Mouse (Mus musculus) right cerebral cortex, adult 18-20 months (tissue): ENCODE measurements at regions not wholly inside any gene's neighbourhood (a gene's known extent, or its start where the extent isn't known, plus 50 kb on each side); places are given as distances from the start of the nearest gene placed in this dataset.

ENCODE experiments used
- DNase-seq: peaks from one replicate; pipeline ENCODE4 v3.0.0; 2022; ENCODE audit warnings: mixed read lengths

DNA sequence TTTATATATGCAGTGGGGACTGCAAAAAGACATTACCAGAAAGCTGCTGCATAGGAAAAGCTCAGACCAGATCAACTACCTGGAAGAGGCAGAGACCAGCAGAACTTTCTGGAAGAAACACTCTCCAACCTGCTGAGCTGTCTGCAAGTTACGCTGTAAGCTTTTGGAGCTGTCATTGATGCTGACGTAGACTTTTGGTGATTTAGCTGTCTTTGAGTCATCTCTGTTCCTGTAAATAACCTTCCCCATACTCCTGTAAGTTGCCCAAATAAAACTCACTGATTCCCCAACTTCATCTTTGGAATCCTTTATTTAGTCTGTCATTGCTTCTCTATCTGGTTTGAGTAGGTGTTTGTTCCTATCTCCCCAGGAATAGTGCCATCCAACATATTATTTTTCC lies 218.5 kb upstream of the Gbe1 start:
- no peak for DNase-seq

DNA sequence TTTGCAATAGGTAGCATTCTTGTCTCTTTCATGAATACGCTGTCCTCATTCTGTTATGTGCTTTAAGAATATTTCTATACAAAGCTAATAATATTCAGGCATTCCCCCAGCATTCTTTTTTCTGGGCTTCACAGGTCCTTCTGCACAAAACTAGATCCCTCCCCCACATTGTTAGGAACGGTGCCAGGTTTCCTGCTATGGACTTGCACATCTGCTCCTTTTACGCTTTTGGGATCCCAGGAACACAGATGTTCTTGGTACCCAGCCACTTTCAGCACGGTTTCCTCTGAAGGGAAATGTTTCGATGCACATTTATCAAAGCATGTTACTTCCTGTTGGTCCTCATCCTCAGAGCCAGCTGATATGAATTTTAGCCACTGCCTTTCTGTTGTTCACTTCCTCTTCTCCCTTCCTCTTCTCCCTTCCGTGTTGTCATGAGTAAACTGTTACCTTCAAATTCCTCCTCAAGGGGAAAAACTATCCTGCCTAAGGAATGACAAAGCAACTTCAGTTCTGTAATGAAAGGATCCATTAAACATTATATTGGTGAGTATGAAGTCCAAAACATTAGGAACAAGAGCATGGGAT lies 209.9 kb upstream of the Gbe1 start:
- peak; percentile 8 for DNase-seq

DNA sequence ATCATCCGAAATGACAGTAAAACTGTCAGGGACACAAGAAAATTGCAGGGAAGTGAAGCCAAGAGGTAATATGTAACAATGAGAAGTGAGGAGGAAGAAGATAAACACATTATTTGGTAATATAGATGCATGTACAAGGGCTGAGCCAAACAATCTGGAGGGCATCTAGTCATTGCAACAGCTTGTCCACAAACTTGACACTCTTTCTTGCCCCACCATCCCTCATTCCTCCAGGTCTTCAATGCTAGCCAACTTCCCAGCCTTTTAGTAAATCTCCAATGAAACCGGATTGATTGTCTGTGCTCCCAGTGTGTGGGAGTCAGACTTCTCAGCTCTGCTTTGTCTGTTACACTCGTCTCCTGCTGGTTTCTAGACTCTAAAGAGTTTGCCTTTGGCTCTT lies 172.3 kb upstream of the Gbe1 start:
- no peak for DNase-seq

DNA sequence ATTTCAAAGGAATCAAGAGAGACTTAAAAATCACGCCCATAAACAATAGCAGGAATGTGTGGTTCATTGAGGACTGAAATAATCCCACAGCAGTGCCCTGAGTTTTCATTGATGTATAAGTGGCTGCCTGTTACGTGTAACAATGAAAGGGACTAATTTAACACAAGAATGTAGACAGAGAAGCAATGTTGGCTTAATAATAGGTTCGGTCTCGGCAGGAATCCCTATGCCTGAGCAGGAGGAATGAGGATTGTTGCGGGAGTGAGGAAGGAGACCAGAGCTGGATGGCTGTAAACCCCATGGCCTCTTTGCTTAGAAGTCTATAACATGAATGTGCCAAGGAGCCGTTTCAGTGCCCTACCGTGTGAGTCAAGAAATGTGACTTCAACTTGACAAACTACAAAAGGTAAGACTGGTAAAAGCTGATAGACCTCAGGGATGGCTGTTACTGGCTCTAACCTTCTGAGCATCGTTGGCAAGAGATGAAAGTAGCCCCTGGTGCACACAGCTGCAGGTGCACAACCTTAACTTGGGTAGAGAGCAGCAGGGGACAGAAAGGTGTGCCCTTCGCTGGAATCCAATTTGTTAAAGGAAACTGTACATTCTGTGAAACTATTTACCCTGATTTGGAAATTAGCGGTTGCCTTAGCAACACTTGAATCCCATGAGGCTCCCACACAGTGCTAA lies 165.9 kb upstream of the Gbe1 start:
- peak; percentile 2 for DNase-seq

DNA sequence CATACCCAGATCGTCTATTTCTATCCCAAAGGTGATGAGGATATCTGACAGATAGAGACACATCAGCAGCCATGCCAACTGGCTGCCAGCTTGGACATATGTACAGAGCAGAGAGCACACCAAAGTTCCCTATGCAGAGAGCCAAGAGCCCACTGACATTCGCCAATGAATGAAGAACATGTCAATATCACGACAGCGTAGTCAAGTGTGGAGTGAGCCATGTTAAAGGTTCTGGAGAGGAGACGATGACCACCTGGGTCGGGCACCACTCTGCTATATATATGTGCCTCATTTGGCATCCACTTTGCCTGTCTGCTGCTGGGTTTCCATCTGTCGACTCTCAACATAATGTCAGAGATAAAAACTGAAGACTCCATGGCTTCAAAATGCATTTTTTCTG lies 159.2 kb upstream of the Gbe1 start:
- no peak for DNase-seq

DNA sequence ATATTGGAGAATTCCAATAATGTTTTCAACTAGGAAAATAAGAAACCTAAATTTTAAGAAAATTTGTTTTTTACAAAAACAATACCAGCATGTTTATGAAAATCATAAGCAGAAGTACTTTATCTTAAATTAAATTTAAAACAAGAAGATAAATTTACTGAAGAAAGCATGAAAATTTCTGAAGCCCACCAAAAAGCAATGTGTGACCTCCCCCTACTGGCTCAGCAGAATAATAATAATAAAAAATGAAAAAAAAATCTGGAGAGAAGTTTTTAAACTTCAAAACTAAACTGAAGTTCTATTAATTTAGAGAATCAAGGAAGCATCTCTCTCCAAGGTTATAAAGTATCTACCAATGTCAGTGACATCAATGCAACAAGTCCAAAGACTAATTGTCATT lies 153.2 kb upstream of the Gbe1 start:
- no peak for DNase-seq

DNA sequence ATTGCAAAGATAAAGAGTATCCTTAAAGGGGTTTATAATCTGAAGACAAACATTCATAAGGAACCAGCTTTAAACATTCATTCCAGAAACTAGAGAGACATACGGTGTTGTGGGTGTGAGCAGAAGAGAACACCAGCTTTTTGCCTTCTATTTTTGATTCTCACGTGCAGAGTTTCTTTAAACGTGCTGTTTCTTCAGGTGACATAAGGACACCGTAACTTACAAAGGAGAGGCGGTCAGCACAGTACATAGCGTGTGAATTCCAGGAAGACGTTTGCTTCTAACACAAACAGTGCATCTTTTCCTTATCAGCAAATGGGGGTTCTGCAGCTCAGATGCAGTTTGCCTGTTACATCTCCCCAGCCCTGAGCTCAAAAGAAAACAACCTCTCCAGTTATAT lies 138.6 kb upstream of the Gbe1 start:
- peak; percentile 40 for DNase-seq

DNA sequence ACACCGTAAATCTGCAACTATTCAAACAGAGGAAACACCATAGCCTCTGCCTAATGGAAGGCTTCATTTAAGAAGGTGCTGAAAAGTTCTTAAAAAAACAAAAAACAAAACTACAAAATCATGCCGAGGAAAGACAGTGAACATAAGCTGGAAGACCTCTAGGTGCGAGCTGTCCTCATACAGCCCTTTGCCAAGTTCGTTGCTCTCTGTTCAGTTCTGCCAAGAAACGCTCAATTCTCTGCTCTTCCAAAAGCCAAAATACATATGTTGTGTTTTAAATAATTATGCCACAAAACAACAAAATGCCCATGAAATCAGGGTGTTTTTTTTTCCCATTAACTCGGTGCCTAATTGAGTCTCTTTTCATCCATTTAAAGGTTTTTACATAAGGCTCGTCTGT lies 134.8 kb upstream of the Gbe1 start:
- DNase-seq, result no peak

DNA sequence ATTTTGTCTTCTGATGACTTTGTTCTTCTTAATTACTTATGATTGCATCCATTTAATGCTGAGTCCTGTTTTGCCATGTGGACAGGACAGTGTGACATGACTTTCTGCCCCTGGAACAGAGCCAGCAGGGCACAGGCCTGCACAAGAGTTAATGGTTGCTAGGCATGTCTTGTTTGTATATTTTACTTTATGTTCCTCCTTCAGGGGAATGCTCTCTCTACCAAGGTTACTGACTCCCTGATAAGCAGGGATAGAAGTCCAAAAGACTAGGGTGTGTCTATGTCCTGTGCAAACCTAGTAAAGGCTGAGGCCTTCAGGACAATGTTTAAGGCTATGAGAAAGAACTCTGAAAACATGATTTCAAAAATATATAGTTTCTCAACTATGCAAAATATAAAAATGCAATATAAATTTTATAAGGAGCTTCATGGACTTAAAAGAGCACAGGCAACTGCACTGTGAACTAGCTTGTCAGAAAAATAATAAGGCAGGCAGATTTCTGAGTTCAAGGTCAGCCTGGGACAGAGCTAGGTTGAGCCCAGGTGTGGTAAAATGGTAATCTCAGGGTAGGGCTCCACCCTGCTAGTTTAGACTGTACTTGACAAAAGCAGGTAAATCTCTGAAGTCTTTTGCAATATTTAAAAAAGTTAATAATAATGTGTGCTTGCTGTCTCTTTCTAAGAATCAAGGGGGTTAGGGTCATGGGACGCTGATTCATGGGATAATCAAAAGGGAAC lies 99.7 kb upstream of the Gbe1 start:
- no peak for DNase-seq

DNA sequence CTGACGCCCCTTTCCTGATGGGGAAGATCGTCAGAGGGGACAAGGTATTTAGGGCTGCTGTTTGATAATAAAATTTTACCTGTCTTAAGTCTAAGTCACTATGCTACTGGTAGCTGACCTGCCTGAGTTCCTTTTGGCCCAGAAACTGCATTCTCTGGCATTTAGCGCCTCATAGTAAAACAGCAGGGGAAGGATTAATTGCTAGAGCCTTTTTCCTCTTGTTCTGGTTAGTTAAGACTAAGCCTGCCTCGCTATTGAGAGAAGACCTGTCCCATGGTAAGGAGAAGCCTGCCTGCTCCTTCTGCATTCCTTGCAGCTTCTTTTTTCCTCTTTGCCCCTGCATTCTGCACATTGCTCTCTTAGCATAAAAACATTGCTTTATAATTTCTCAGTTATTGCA lies 98.9 kb upstream of the Gbe1 start:
- DNase-seq, result no peak

DNA sequence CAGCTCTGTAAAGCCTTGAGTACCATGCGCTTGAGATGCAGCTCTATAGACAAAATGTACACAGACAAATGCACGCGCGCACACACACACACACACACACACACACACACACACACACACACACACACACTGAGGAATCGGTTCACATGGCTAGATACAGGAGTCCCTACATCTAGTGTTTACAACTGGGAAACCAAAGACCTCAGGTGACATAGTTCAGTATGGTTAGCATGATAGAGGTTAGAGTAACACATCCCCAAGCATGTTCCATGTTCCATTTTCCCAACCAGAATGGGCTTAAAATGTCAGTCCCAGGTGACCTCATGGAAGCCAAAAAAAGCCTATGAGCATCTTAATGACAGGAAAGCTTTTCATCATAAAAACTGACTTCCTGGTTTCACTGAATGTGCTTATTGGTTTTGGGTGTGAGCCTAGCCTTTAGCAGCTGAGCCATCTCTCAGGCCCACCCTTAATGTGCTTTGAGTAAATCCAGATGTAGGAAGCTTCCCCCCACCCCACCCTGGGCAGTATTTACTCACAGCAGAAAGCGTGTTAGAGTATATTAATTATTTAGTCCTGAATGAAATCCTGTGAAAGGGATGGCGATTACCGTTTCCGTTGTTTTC lies 86.0 kb upstream of the Gbe1 start:
- DNase-seq, result no peak

DNA sequence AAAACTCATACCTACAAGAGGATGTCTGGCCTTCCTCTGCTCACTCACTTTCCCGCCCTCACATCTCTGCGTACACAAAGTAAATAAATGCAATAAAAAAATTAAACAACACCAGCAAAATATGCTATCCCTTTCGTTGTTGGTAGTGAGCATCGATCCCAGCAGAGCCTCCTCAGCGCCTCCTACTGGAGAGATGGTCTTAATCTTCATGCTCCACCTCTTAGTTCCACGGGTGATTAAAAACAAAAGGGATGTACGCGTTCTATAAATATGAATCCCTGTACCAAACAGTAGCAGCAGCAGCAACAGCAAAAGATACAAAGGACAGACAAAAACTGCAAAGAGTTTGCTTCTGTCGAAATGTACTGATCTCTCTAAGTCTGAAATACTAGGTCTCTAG lies 81.0 kb upstream of the Gbe1 start:
- DNase-seq, result no peak

DNA sequence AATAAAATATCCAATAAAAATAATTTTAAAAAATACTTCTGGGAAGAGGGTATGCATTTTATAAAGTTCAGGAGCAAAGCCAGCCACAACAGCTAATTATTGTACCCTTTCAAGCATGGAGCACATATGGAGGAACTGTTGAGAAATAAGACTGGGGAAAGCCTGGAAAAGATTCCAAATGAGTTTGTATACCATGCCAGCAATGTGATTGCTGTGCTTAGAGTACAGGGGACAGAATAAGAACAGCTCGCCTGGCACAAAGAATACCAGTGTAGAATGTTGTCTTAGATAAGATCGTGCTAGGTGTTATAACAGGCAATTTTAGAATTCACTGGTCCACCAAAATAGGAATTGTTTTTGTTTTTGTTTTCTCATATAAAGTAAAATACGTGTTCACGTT lies 78.6 kb upstream of the Gbe1 start:
- no peak for DNase-seq

DNA sequence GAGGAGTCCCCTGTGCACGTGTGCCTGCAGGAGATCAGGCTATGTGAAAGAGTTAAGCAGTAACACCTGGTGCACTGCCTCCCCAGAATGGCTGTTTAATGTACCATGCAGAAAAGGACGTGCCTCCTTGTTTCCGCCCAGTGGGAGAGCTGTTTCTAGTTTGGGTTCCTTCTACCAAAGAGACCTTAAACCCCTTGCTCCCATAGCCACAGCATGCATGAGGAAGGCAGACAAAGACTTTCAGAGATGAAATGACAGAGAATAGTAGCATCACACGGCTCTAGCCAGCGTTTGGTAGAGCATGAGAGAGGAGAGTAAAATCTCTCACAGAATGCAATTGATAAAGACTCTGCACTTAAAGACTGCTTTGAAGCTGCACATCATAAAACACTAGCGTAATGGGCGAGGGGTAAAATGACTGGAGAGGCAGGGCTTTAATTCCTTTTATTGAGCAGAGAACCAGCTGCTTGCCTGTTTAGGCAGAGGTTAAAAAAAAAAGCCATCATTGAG lies 74.3 kb upstream of the Gbe1 start:
- DNase-seq, result no peak

DNA sequence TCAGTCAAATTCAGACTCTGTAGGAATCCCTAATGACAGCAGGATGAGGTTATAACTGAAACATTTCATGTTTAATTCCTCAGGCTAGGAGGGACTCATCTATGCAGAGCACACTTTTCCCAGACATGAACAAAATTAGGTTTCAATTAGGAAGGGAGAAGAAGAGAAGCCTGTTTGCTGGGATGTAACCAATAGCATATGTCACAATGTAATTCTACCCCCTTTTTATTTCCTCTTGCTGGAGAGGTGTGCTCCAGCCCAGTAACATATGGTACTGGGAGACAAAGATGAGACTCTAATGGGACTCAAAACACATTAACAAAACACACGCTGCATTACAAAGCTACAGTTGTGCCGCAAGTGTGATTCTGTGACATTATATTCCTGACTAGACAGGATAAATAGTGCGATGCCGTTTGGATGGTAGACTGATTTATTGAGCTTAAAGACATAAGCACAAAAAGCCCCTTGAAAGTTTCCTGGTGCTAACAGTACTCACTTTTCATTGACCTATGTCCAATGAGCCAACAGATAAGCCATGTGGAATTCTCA lies 69.5 kb upstream of the Gbe1 start:
- no peak for DNase-seq

DNA sequence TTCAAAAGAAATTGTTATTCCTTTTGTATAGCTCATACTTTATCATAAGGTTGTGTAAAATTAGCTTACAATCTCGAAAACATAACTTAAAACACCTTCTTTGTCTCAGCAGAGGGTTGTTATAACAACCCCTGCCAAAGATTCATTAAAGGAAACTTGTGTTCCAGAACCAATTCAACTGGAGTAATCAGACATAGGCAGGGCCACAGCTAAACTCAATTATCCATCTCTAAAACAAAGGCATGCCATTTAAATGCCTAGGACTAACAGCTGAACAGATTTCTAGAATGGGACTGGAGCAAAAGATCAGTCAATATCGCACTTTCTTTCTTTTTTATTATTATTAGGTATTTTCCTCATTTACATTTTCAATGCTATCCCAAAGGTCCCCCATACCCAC lies 68.8 kb upstream of the Gbe1 start:
- no peak for DNase-seq

DNA sequence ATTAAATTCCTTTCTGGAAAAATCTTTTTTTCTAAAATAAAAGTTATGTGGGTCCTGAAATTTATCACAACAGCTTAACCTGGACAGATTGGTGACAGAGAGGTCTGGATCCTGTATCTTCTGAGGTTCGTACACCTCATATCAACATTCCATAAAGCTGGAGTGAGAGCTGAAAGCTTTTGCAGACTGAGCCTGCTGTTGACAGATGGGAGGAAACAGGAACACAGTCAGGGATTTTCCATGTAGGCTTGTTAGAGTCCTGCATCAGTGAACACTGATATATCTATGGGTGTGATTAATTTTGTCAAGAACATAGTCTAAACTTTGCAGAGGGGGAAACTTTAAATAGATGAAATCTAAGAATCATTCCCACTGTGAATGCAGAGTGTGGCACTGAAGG lies 54.4 kb upstream of the Gbe1 start:
- DNase-seq, result no peak

DNA sequence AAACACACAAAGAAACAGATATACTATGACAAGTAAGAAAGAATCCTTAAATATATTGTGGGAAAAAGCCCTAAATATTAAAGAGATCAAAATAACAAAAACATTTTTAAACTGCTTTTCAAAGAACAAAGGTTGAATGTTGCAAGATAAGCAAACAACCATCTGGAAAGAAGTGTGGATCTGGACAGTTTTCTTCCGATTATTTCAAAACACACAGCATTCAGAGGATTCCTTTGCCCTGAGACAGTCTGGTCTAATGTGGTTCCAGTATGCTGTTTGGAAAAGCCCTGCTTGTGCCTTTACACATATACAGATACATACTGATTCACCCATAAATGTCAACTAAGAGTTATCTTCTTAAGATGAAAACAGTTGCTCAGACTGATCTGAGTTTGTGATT lies 53.6 kb upstream of the Gbe1 start:
- DNase-seq, result no peak
